Mouse (Mus musculus) intestine, embryonic 14.5 days (tissue): ENCODE data around the gene Cltb. TPM values are rescaled to one million over a fixed set of nuclear protein-coding genes. Genes with fewer than 3 reads are reported as not detected.
A peak's percentile ranks its signal among the peaks of the same experiment; 100 is the strongest.

ENCODE experiments used
- ATAC-seq: fragments of 200-750 bp; cut with Nextera tagmentation; replicated peaks from 2 replicates; pipeline ENCODE4 v1.8.0; 2017; ENCODE audit warnings: low read depth, moderate number of reproducible peaks, moderate TSS enrichment, moderate library complexity; ENCODE audit not compliant: low FRiP score, low TSS enrichment
- DNase-seq: peaks from one replicate; pipeline ENCODE4 v3.0.0-alpha.2; 2018; ENCODE audit warnings: low spot score
- H3K27ac ChIP-seq: fragments of 300-500 bp; sonication (generic); 2 replicates; pipeline ENCODE4 v1.5.1; 2014; ENCODE audit warnings: low read depth, mild to moderate bottlenecking, control low read depth
- H3K27me3 ChIP-seq: fragments of 300-500 bp; sonication (generic); replicated peaks from 2 replicates; pipeline ENCODE4 v1.6.1; 2014; ENCODE audit warnings: low read length, control low read depth; ENCODE audit not compliant: control insufficient read depth, insufficient read depth
- H3K36me3 ChIP-seq: fragments of 300-500 bp; sonication (generic); 2 replicates; pipeline ENCODE4 v1.6.1; 2014; ENCODE audit warnings: low read length, control low read depth; ENCODE audit not compliant: control insufficient read depth, insufficient read depth
- H3K4me1 ChIP-seq: fragments of 300-500 bp; sonication (generic); replicated peaks from 2 replicates; pipeline ENCODE4 v1.6.1; 2014; ENCODE audit warnings: low read length, control low read depth, mixed read lengths; ENCODE audit not compliant: control insufficient read depth, insufficient read depth
- H3K4me2 ChIP-seq: fragments of 300-500 bp; sonication (generic); 2 replicates; pipeline ENCODE4 v1.6.1; 2014; ENCODE audit warnings: low read length
- H3K4me3 ChIP-seq: fragments of 300-500 bp; sonication (generic); 2 replicates; pipeline ENCODE4 v1.5.1; 2014; ENCODE audit warnings: low read depth, low read length, control low read depth, mixed read lengths
- H3K9ac ChIP-seq: fragments of 300-500 bp; sonication (generic); 2 replicates; pipeline ENCODE4 v1.6.1; 2014; ENCODE audit warnings: mild to moderate bottlenecking, low read length
- H3K9me3 ChIP-seq: fragments of 300-500 bp; sonication (generic); 2 replicates; pipeline ENCODE4 v1.6.1; 2016; ENCODE audit warnings: low read length, control low read depth; ENCODE audit not compliant: control insufficient read depth
- WGBS: fragments of 180-500 bp; shearing (Covaris S2); extraction: QIAGEN DNeasy Blood & Tissue Kit; methylation state at CpG from one replicate; pipeline ENCODE4 v1.1.7; 2014; 5-methylcytosine and 5-hydroxymethylcytosine counted together
- polyA plus RNA-seq: library from polyadenylated mRNA; unstranded; fragments of >200 nt; fragmentation: Nextera tagmentation; extraction: Ambion mirVana; gene quantifications from 2 replicates; pipeline ENCODE4 v1.2.1, GENCODE M21; 2014

The Cltb gene
- 43.6 and 49.6 TPM in 2 replicates for polyA plus RNA-seq

DNA sequence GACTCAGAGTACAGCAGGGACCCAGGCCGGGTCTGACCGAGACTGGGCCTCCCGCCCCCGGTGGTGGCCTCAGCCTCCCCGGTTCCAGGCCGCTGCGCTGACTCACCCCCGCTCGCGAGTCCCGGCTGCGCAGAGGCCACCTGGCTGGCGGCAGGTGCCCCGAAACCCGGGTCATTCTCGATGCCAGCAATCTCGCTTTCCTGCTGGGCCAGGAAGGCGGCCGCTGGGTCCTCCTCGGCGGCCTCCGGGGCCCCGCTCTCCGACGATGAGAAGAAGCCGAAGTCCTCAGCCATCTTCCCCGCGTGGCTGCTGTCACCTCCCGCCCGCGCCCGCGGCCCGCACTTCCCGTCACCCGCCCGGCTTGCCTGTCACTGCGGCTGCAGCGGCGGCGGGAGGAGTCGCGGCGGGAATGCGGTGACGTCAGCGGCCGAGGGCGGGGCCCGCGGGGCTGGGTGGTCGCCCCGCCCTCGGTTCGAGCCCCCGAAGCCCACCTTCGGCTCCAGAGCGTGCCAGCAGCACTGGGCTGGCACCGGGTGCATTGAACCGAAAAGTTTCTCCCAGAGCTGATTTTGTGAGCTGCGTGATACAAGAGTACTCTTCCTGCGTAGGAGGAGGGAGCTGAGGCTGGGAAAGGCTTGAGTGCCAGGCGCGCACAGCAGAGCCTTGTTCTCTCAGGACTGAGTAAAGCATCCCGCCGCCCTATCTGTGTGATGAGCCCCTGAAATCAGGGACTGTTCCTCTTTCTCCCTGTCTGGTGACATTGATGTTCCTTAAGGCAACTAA lies at the start of gene Cltb:
TSS of gene Cltb (minus strand) at position 373 of the 783 bp plus-strand sequence.
- H3K9me3 ChIP-seq, result no peaks in the 10 kb centered on the region
- peak within 1 kb of the TSS; percentile 79 for H3K9ac ChIP-seq
- under 1% methylated on average over 66 of the region's 66 CpGs for WGBS
- peak within 1 kb of the TSS; percentile 91 for H3K4me2 ChIP-seq
- 0 out of 2 replicates have a peak within 1 kb of the TSS, but pooled peaks have one; percentile 22 for H3K27ac ChIP-seq
- DNase-seq (peak; percentile 95), ATAC-seq (peak; percentile 67)
- no peaks in the 10 kb centered on the region for H3K36me3 ChIP-seq
- H3K4me1 ChIP-seq, result peaks cover 7% of the 10 kb centered on the region; the same call in 1 of the 2 replicates
- H3K27me3 ChIP-seq, result no peaks in the 10 kb centered on the region
- H3K4me3 ChIP-seq, result peak within 1 kb of the TSS; percentile 68

DNA sequence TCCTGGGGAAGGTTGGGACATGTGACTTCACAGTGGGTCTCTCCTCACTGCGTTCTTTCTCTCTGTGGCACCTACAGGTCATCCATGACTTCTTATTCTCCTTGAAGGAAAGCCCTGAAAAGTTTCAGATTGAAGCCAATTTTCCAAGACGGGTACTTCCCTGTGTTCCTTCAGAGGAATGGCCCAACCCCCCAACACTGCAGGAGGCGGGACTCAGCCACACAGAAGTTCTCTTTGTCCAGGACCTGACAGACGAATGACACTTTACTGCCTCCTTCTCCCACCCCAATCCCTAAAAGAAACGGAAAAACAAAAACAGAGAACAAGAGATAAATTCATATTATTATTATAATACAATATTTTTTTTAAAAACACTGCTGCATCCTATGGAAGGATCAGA lies 49.7 kb upstream of the Cltb start:
- DNase-seq, result no peak
- Histone ChIP-seq H3K4me2 (no peak overlapping the region), H3K27me3 (no peaks in the 10 kb centered on the region), H3K36me3 (peaks cover 80% of the 10 kb centered on the region), H3K4me1 (no peaks in the 10 kb centered on the region), H3K27ac (peak overlapping the region; percentile 44; the same call in 1 of the 2 replicates), H3K9me3 (no peaks in the 10 kb centered on the region), H3K4me3 (no peak overlapping the region), H3K9ac (no peak overlapping the region)
- ATAC-seq, result 0 out of 2 replicates have a peak, but pooled peaks have one; percentile 69
- 57% methylated on average over 5 of the region's 5 CpGs for WGBS

GRCm38 (mm10) chr13:54650461-54650860 lies 39.3 kb upstream of the Cltb start:
- Histone ChIP-seq H3K4me2 (no peak overlapping the region), H3K9me3 (no peaks in the 10 kb centered on the region), H3K36me3 (peaks cover 100% of the 10 kb centered on the region), H3K4me1 (no peaks in the 10 kb centered on the region), H3K27ac (no peak overlapping the region), H3K4me3 (no peak overlapping the region), H3K9ac (no peak overlapping the region), H3K27me3 (no peaks in the 10 kb centered on the region)
- DNase-seq (no peak), ATAC-seq (no peak)
- 96% methylated on average over 3 of the region's 3 CpGs for WGBS

DNA sequence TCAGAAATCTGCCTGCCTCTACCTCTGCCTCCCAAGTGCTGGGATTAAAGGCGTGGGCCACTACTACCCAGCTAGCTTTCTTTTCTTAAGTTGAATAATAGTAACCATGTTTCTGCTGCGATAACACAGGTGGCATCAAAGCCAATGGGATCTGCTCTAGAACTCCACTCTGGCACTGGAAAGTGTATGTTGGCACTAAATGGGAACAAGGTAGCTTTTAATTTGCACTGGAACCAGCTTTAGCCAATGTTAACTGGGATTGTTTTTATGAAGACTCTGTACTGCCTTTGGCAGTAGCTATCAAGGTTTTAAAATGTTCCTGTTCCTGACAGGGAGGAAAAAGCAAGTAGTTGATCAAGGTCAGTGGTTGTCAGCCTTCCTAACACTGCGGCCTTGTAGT lies 23.9 kb upstream of the Cltb start:
- Histone ChIP-seq H3K36me3 (peaks cover 50% of the 10 kb centered on the region), H3K4me2 (no peak overlapping the region), H3K4me3 (no peak overlapping the region), H3K27ac (no peak overlapping the region), H3K27me3 (no peaks in the 10 kb centered on the region), H3K9me3 (no peaks in the 10 kb centered on the region), H3K9ac (no peak overlapping the region), H3K4me1 (no peaks in the 10 kb centered on the region)
- DNase-seq (no peak), ATAC-seq (no peak)
- WGBS, result 98% methylated on average over 3 of the region's 3 CpGs

GRCm38 (mm10) chr13:54632731-54633277 lies 21.7 kb upstream of the Cltb start:
- Histone ChIP-seq H3K4me1 (no peaks in the 10 kb centered on the region), H3K4me3 (no peak overlapping the region), H3K9ac (no peak overlapping the region), H3K9me3 (no peaks in the 10 kb centered on the region), H3K4me2 (no peak overlapping the region), H3K27ac (no peak overlapping the region), H3K27me3 (no peaks in the 10 kb centered on the region), H3K36me3 (peaks cover 32% of the 10 kb centered on the region)
- DNase-seq (no peak), ATAC-seq (no peak)
- WGBS, result 63% methylated on average over 3 of the region's 3 CpGs

- no peak for ATAC-seq
- Histone ChIP-seq H3K36me3 (peaks cover 24% of the 10 kb centered on the region), H3K9ac (no peak overlapping the region), H3K27ac (no peak overlapping the region), H3K4me3 (no peak overlapping the region), H3K27me3 (no peaks in the 10 kb centered on the region), H3K9me3 (no peaks in the 10 kb centered on the region), H3K4me1 (peaks cover 3% of the 10 kb centered on the region; the same call in 1 of the 2 replicates), H3K4me2 (no peak overlapping the region)
- no peak for DNase-seq
- 85% methylated on average over 4 of the region's 4 CpGs for WGBS
Observed at GRCm38 (mm10) chr13:54629128-54629527, 18.0 kb upstream of the Cltb start.

DNA sequence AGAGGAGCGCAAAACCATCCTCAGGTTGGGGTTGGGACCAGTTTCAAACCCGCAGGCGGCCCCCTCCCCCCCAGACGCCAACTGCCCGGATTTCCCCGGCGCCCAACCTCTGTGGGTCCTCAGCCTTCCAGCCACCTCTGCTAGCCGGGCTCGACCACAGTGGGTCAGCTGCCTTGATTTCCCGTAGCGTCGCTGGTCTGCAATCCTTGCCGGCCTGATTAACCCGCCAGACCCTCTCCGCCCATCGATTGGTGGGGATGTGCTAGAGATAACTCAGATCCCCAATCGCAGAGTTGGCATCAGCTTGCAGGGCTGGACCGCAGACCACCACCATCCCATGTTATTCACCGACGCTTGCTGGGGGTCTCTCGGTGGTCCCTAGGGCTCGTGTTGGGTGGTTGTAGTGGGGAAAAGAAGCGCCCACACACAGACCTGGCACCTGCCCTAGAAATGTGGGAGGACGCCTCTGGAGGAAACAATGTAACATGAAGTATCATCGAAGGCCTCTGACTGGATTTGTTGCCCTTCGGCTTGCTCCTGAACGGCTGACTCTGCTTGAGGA lies 10.9 kb upstream of the Cltb start:
- H3K4me2 ChIP-seq, result peak overlapping the region; percentile 89
- ATAC-seq, result peak; percentile 75
- peak overlapping the region; percentile 92 for H3K9ac ChIP-seq
- peak overlapping the region; percentile 80 for H3K27ac ChIP-seq
- peaks cover 16% of the 10 kb centered on the region for H3K4me1 ChIP-seq
- H3K36me3 ChIP-seq, result no peaks in the 10 kb centered on the region
- WGBS, result 1% methylated on average over 27 of the region's 27 CpGs
- H3K27me3 ChIP-seq, result no peaks in the 10 kb centered on the region
- H3K9me3 ChIP-seq, result no peaks in the 10 kb centered on the region
- peak overlapping the region; percentile 98 for H3K4me3 ChIP-seq
- no peak for DNase-seq

GRCm38 (mm10) chr13:54621155-54621932 lies 10.2 kb upstream of the Cltb start, which contains the start of gene Faf2:
TSS of gene Faf2 (plus strand) at chr13:54621784.
- no peaks in the 10 kb centered on the region for H3K36me3 ChIP-seq
- ATAC-seq, result peak; percentile 95
- WGBS, result 10% methylated on average over 44 of the region's 44 CpGs

More at GRCm38 (mm10) chr13:54621155-54621932, 10.2 kb upstream of the Cltb start, which contains the start of gene Faf2:
- H3K4me1 ChIP-seq, result peaks cover 16% of the 10 kb centered on the region
- H3K9me3 ChIP-seq, result no peaks in the 10 kb centered on the region
- peak; percentile 100 for DNase-seq
- peak within 1 kb of the TSS; percentile 98 for H3K4me3 ChIP-seq
- H3K27ac ChIP-seq, result peak within 1 kb of the TSS; percentile 80
- no peaks in the 10 kb centered on the region for H3K27me3 ChIP-seq
- H3K4me2 ChIP-seq, result peak within 1 kb of the TSS; percentile 89
- H3K9ac ChIP-seq, result peak within 1 kb of the TSS; percentile 92
